Mouse (Mus musculus) embryonic facial prominence, embryonic 15.5 days (tissue): ENCODE data around the gene Cpd. TPM values are rescaled to one million over a fixed set of nuclear protein-coding genes. Genes with fewer than 3 reads are reported as not detected.

ENCODE experiments used
- ATAC-seq: fragments of 200-750 bp; cut with Nextera tagmentation; 2 replicates; pipeline ENCODE4 v1.8.0; 2017; ENCODE audit warnings: low read depth, moderate TSS enrichment; ENCODE audit not compliant: insufficient number of reproducible peaks, low FRiP score, low TSS enrichment
- H3K27ac ChIP-seq: fragments of 300-500 bp; sonication (generic); replicated peaks from 2 replicates; pipeline ENCODE4 v1.5.1; 2015; ENCODE audit warnings: mild to moderate bottlenecking, inconsistent platforms
- H3K27me3 ChIP-seq: fragments of 300-500 bp; sonication (generic); 2 replicates; pipeline ENCODE4 v1.6.1; 2015; ENCODE audit warnings: inconsistent platforms
- H3K36me3 ChIP-seq: fragments of 300-500 bp; sonication (generic); 2 replicates; pipeline ENCODE4 v1.6.1; 2015; ENCODE audit warnings: mild to moderate bottlenecking, inconsistent platforms
- H3K4me1 ChIP-seq: fragments of 300-500 bp; sonication (generic); 2 replicates; pipeline ENCODE4 v1.6.1; 2015; ENCODE audit warnings: inconsistent platforms
- H3K4me2 ChIP-seq: fragments of 300-500 bp; sonication (generic); replicated peaks from 2 replicates; pipeline ENCODE4 v1.6.1; 2015; ENCODE audit warnings: mild to moderate bottlenecking, inconsistent platforms
- H3K4me3 ChIP-seq: fragments of 300-500 bp; sonication (generic); replicated peaks from 2 replicates; pipeline ENCODE4 v1.5.1; 2015; ENCODE audit warnings: mild to moderate bottlenecking, inconsistent platforms
- H3K9ac ChIP-seq: fragments of 300-500 bp; sonication (generic); 2 replicates; pipeline ENCODE4 v1.6.1; 2015; ENCODE audit warnings: inconsistent platforms
- H3K9me3 ChIP-seq: fragments of 300-500 bp; sonication (generic); replicated peaks from 2 replicates; pipeline ENCODE4 v1.6.1; 2016; ENCODE audit warnings: inconsistent platforms
- WGBS: fragments of 180-500 bp; shearing (Covaris S2); methylation state at CpG from one replicate; pipeline ENCODE4 v1.1.7; 2015; 5-methylcytosine and 5-hydroxymethylcytosine counted together
- polyA plus RNA-seq: library from polyadenylated mRNA; unstranded; fragments of >200 nt; fragmentation: Nextera tagmentation; extraction: Ambion mirVana; gene quantifications from 2 replicates; pipeline ENCODE4 v1.2.1, GENCODE M21; 2015

Cpd gene
- polyA plus RNA-seq, 1 experiment from 2014 or later, result 10.8 TPM

GRCm38 (mm10) chr11:76873865-76874264, 27.0 kb upstream of the Cpd start:
- no peak overlapping the region for H3K4me2 ChIP-seq
- H3K27ac ChIP-seq, result no peak overlapping the region
- no peaks in the 10 kb centered on the region for H3K4me1 ChIP-seq
- H3K4me3 ChIP-seq, result no peak overlapping the region
- no peaks in the 10 kb centered on the region for H3K36me3 ChIP-seq
- no peak for ATAC-seq
- no peaks in the 10 kb centered on the region for H3K9me3 ChIP-seq
- H3K27me3 ChIP-seq, result no peaks in the 10 kb centered on the region
- WGBS, result 83% methylated on average over 5 of the region's 5 CpGs
- H3K9ac ChIP-seq, result no peak overlapping the region

GRCm38 (mm10) chr11:76872556-76873234, 25.9 kb upstream of the Cpd start:
- H3K4me2 ChIP-seq, result no peak overlapping the region
- no peaks in the 10 kb centered on the region for H3K9me3 ChIP-seq
- no peak overlapping the region for H3K4me3 ChIP-seq
- 44% methylated on average over 11 of the region's 11 CpGs for WGBS
- H3K27ac ChIP-seq, result no peak overlapping the region
- no peak for ATAC-seq
- H3K27me3 ChIP-seq, result no peaks in the 10 kb centered on the region
- no peaks in the 10 kb centered on the region for H3K36me3 ChIP-seq
- no peaks in the 10 kb centered on the region for H3K4me1 ChIP-seq
- H3K9ac ChIP-seq, result no peak overlapping the region

GRCm38 (mm10) chr11:76861185-76861584, 14.4 kb upstream of the Cpd start:
- H3K9me3 ChIP-seq, result no peaks in the 10 kb centered on the region
- no peaks in the 10 kb centered on the region for H3K4me1 ChIP-seq
- H3K36me3 ChIP-seq, result no peaks in the 10 kb centered on the region
- no peak for ATAC-seq
- no peak overlapping the region for H3K4me3 ChIP-seq
- H3K27ac ChIP-seq, result no peak overlapping the region
- WGBS, result 91% methylated on average over 3 of the region's 3 CpGs
- no peak overlapping the region for H3K9ac ChIP-seq
- H3K4me2 ChIP-seq, result no peak overlapping the region
- H3K27me3 ChIP-seq, result no peaks in the 10 kb centered on the region

- Histone ChIP-seq H3K4me1 (0 out of 2 replicates have a peak, but pooled peaks cover 4% of the 10 kb centered on the region), H3K27me3 (no peaks in the 10 kb centered on the region), H3K4me2 (no peak overlapping the region), H3K9me3 (no peaks in the 10 kb centered on the region), H3K9ac (no peak overlapping the region), H3K4me3 (no peak overlapping the region), H3K36me3 (no peaks in the 10 kb centered on the region), H3K27ac (0 out of 2 replicates have a peak overlapping the region, but pooled peaks have one; percentile 5)
- WGBS, result 60% methylated on average over 5 of the region's 5 CpGs
- no peak for ATAC-seq
Observed at GRCm38 (mm10) chr11:76859261-76859660, 12.4 kb upstream of the Cpd start.

GRCm38 (mm10) chr11:76858781-76859180, 12.0 kb upstream of the Cpd start:
- 0 out of 2 replicates have a peak overlapping the region, but pooled peaks have one; percentile 5 for H3K27ac ChIP-seq
- no peaks in the 10 kb centered on the region for H3K27me3 ChIP-seq
- no peak overlapping the region for H3K4me3 ChIP-seq
- 68% methylated on average over 5 of the region's 5 CpGs for WGBS
- no peak for ATAC-seq
- H3K4me1 ChIP-seq, result 0 out of 2 replicates have a peak, but pooled peaks cover 4% of the 10 kb centered on the region
- no peaks in the 10 kb centered on the region for H3K36me3 ChIP-seq
- no peaks in the 10 kb centered on the region for H3K9me3 ChIP-seq
- no peak overlapping the region for H3K4me2 ChIP-seq
- no peak overlapping the region for H3K9ac ChIP-seq

- Histone ChIP-seq H3K9me3 (no peaks in the 10 kb centered on the region), H3K27ac (no peak overlapping the region)
- 80% methylated on average over 7 of the region's 7 CpGs for WGBS
Observed at GRCm38 (mm10) chr11:76857111-76857510, 10.3 kb upstream of the Cpd start.

GRCm38 (mm10) chr11:76856601-76857000, 9.8 kb upstream of the Cpd start:
- 0 out of 2 replicates have a peak, but pooled peaks cover 4% of the 10 kb centered on the region for H3K4me1 ChIP-seq
- WGBS, result 87% methylated on average over 2 of the region's 2 CpGs
- H3K27ac ChIP-seq, result no peak overlapping the region
- ATAC-seq, result no peak
- no peaks in the 10 kb centered on the region for H3K36me3 ChIP-seq
- no peak overlapping the region for H3K4me3 ChIP-seq
- H3K9ac ChIP-seq, result no peak overlapping the region
- no peak overlapping the region for H3K4me2 ChIP-seq
- no peaks in the 10 kb centered on the region for H3K27me3 ChIP-seq
- H3K9me3 ChIP-seq, result no peaks in the 10 kb centered on the region

More at GRCm38 (mm10) chr11:76857111-76857510, 10.3 kb upstream of the Cpd start:
- H3K4me2 ChIP-seq, result no peak overlapping the region
- H3K9ac ChIP-seq, result no peak overlapping the region
- H3K27me3 ChIP-seq, result no peaks in the 10 kb centered on the region
- H3K4me1 ChIP-seq, result 0 out of 2 replicates have a peak, but pooled peaks cover 4% of the 10 kb centered on the region
- no peak for ATAC-seq
- H3K36me3 ChIP-seq, result no peaks in the 10 kb centered on the region
- no peak overlapping the region for H3K4me3 ChIP-seq

GRCm38 (mm10) chr11:76854475-76855341, 7.9 kb upstream of the Cpd start:
- Histone ChIP-seq H3K4me1 (0 out of 2 replicates have a peak, but pooled peaks cover 4% of the 10 kb centered on the region), H3K4me3 (no peak overlapping the region), H3K27ac (no peak overlapping the region), H3K27me3 (no peaks in the 10 kb centered on the region), H3K9me3 (no peaks in the 10 kb centered on the region), H3K36me3 (no peaks in the 10 kb centered on the region), H3K9ac (no peak overlapping the region), H3K4me2 (no peak overlapping the region)
- 60% methylated on average over 17 of the region's 17 CpGs for WGBS
- no peak for ATAC-seq

- H3K4me2 ChIP-seq, result no peak overlapping the region
- H3K4me1 ChIP-seq, result 0 out of 2 replicates have a peak, but pooled peaks cover 4% of the 10 kb centered on the region
- no peaks in the 10 kb centered on the region for H3K9me3 ChIP-seq
- no peak for ATAC-seq
- no peaks in the 10 kb centered on the region for H3K36me3 ChIP-seq
- no peaks in the 10 kb centered on the region for H3K27me3 ChIP-seq
- no peak overlapping the region for H3K9ac ChIP-seq
- no peak overlapping the region for H3K4me3 ChIP-seq
- WGBS, result 68% methylated on average over 3 of the region's 3 CpGs
- H3K27ac ChIP-seq, result no peak overlapping the region
Observed at GRCm38 (mm10) chr11:76851512-76851911, 4.7 kb upstream of the Cpd start.

- WGBS, result 45% methylated on average over 2 of the region's 2 CpGs
Observed at GRCm38 (mm10) chr11:76849596-76849995, 2.8 kb upstream of the Cpd start.

GRCm38 (mm10) chr11:76848081-76848480, 1.3 kb upstream of the Cpd start:
- Histone ChIP-seq H3K27me3 (no peaks in the 10 kb centered on the region), H3K27ac (no peak overlapping the region), H3K36me3 (no peaks in the 10 kb centered on the region), H3K9me3 (no peaks in the 10 kb centered on the region), H3K4me1 (peaks cover 27% of the 10 kb centered on the region), H3K9ac (no peak overlapping the region), H3K4me2 (no peak overlapping the region), H3K4me3 (no peak overlapping the region)
- ATAC-seq, result no peak
- WGBS, result 59% methylated on average over 5 of the region's 5 CpGs

More at GRCm38 (mm10) chr11:76849596-76849995, 2.8 kb upstream of the Cpd start:
- Histone ChIP-seq H3K4me2 (no peak overlapping the region), H3K27me3 (no peaks in the 10 kb centered on the region), H3K9me3 (no peaks in the 10 kb centered on the region), H3K4me3 (no peak overlapping the region), H3K27ac (no peak overlapping the region), H3K9ac (no peak overlapping the region), H3K36me3 (no peaks in the 10 kb centered on the region), H3K4me1 (peaks cover 18% of the 10 kb centered on the region)
- ATAC-seq, result no peak
